Mouse (Mus musculus): ENCODE results near the gene Il17d. TPM values are rescaled to one million over a fixed set of nuclear protein-coding genes. Genes with fewer than 3 reads are reported as not detected.

Gene Il17d
- total and polyA plus RNA-seq, 2 experiments from 2014 or later: 8.5 to 38.8 TPM

- Histone ChIP-seq H3K4me1 (ENCODE audit: insufficient read depth) (no peaks in the 10 kb centered on the region), H3K4me2 (ENCODE audit: low read depth) (no peak overlapping the region), H3K27me3 (ENCODE audit: insufficient read depth, low read length) (no peaks in the 10 kb centered on the region), H3K4me3 (ENCODE audit: low read depth, low read length) (no peak overlapping the region), H3K9me3 (ENCODE audit: low read length) (no peaks in the 10 kb centered on the region), H3K36me3 (ENCODE audit: insufficient read depth) (no peaks in the 10 kb centered on the region), H3K27ac (ENCODE audit: low read depth, low read length) (no peak overlapping the region), H3K9ac (no peak overlapping the region)
- 81% methylated on average over 7 of the region's 7 CpGs for WGBS
- DNase-seq: no peak
- no peak for ATAC-seq
- no peak for TF ChIP-seq CTCF (IDR thresholded peaks at IDR 0.05; ENCODE audit: low read depth)
Measured at GRCm38 (mm10) chr14:57555471-57556070, 31.0 kb downstream of the Il17d start.

- Histone ChIP-seq H3K9ac (no peak overlapping the region), H3K9me3 (ENCODE audit: low read length) (no peaks in the 10 kb centered on the region), H3K36me3 (ENCODE audit: insufficient read depth) (no peaks in the 10 kb centered on the region), H3K27me3 (ENCODE audit: insufficient read depth, low read length) (no peaks in the 10 kb centered on the region), H3K4me3 (ENCODE audit: low read depth, low read length) (no peak overlapping the region), H3K27ac (ENCODE audit: low read depth, low read length) (no peak overlapping the region), H3K4me1 (ENCODE audit: insufficient read depth) (no peaks in the 10 kb centered on the region), H3K4me2 (ENCODE audit: low read depth) (no peak overlapping the region)
- 90% methylated on average over 1 of the region's 1 CpGs for WGBS
- ATAC-seq (no peak), DNase-seq (no peak)
- no peak for TF ChIP-seq CTCF (IDR thresholded peaks at IDR 0.05; ENCODE audit: low read depth)
Measured at GRCm38 (mm10) chr14:57556922-57557321, 32.3 kb downstream of the Il17d start.

- WGBS: 92% methylated on average over 6 of the region's 6 CpGs
- H3K4me1 ChIP-seq (ENCODE audit: insufficient read depth): peaks cover 2% of the 10 kb centered on the region; the same call in 1 of the 2 replicates
- no peaks in the 10 kb centered on the region for H3K36me3 ChIP-seq (ENCODE audit: insufficient read depth)
- H3K4me3 ChIP-seq (ENCODE audit: low read depth, low read length): no peak overlapping the region
- ATAC-seq (no peak), DNase-seq (no peak)
- H3K4me2 ChIP-seq (ENCODE audit: low read depth): no peak overlapping the region
- H3K9ac ChIP-seq: no peak overlapping the region
- no peaks in the 10 kb centered on the region for H3K27me3 ChIP-seq (ENCODE audit: insufficient read depth, low read length)
- H3K27ac ChIP-seq (ENCODE audit: low read depth, low read length): no peak overlapping the region
- no peaks in the 10 kb centered on the region for H3K9me3 ChIP-seq (ENCODE audit: low read length)
- TF ChIP-seq CTCF (IDR thresholded peaks at IDR 0.05; ENCODE audit: low read depth): no peak
Measured at GRCm38 (mm10) chr14:57565626-57566025, 41.0 kb downstream of the Il17d start.

GRCm38 (mm10) chr14:57571155-57572133 is 46.9 kb downstream of the Il17d start, which contains the start of gene Eef1akmt1:
Eef1akmt1 (minus strand) TSS chr14:57571612.
- 8% methylated on average over 35 of the region's 35 CpGs for WGBS

GRCm38 (mm10) chr14:57574792-57575587 is 50.4 kb downstream of the Il17d start:
- Histone ChIP-seq H3K4me1 (ENCODE audit: insufficient read depth) (peaks cover 5% of the 10 kb centered on the region; the same call in 1 of the 2 replicates), H3K4me2 (ENCODE audit: low read depth) (no peak overlapping the region), H3K36me3 (ENCODE audit: insufficient read depth) (no peaks in the 10 kb centered on the region), H3K4me3 (ENCODE audit: low read depth, low read length) (no peak overlapping the region), H3K9ac (no peak overlapping the region), H3K9me3 (ENCODE audit: low read length) (no peaks in the 10 kb centered on the region), H3K27me3 (ENCODE audit: insufficient read depth, low read length) (no peaks in the 10 kb centered on the region), H3K27ac (ENCODE audit: low read depth, low read length) (no peak overlapping the region)
- ATAC-seq (no peak), DNase-seq (no peak)
- TF ChIP-seq CTCF (IDR thresholded peaks at IDR 0.05; ENCODE audit: low read depth): no peak
- WGBS: 82% methylated on average over 6 of the region's 6 CpGs

More at GRCm38 (mm10) chr14:57571155-57572133, 46.9 kb downstream of the Il17d start, which contains the start of gene Eef1akmt1:
- H3K4me3 ChIP-seq (ENCODE audit: low read depth, low read length): peak within 1 kb of the TSS; percentile 49
- no peaks in the 10 kb centered on the region for H3K36me3 ChIP-seq (ENCODE audit: insufficient read depth)
- no peaks in the 10 kb centered on the region for H3K27me3 ChIP-seq (ENCODE audit: insufficient read depth, low read length)
- no peaks in the 10 kb centered on the region for H3K9me3 ChIP-seq (ENCODE audit: low read length)
- H3K4me2 ChIP-seq (ENCODE audit: low read depth): peak within 1 kb of the TSS; percentile 49
- peak; percentile 97 for DNase-seq
- H3K4me1 ChIP-seq (ENCODE audit: insufficient read depth): peaks cover 5% of the 10 kb centered on the region; the same call in 1 of the 2 replicates
- peak; percentile 100 for ATAC-seq
- peak within 1 kb of the TSS; percentile 56 for H3K9ac ChIP-seq
- no peak for TF ChIP-seq CTCF (IDR thresholded peaks at IDR 0.05; ENCODE audit: low read depth)
- H3K27ac ChIP-seq (ENCODE audit: low read depth, low read length): peak within 1 kb of the TSS; percentile 75

GRCm38 (mm10) chr14:57576364-57577060 is 51.9 kb downstream of the Il17d start:
- TF ChIP-seq CTCF (IDR thresholded peaks at IDR 0.05; ENCODE audit: low read depth): no peak
- Histone ChIP-seq H3K9ac (no peak overlapping the region), H3K27ac (ENCODE audit: low read depth, low read length) (no peak overlapping the region), H3K4me3 (ENCODE audit: low read depth, low read length) (no peak overlapping the region), H3K27me3 (ENCODE audit: insufficient read depth, low read length) (no peaks in the 10 kb centered on the region), H3K9me3 (ENCODE audit: low read length) (no peaks in the 10 kb centered on the region), H3K4me2 (ENCODE audit: low read depth) (no peak overlapping the region), H3K4me1 (ENCODE audit: insufficient read depth) (no peaks in the 10 kb centered on the region), H3K36me3 (ENCODE audit: insufficient read depth) (no peaks in the 10 kb centered on the region)
- ATAC-seq: no peak
- no peak for DNase-seq
- WGBS: 96% methylated on average over 2 of the region's 2 CpGs
